Mouse (Mus musculus): ENCODE results near the gene Unc119b.
A peak's percentile ranks its signal among the peaks of the same experiment; 100 is the strongest.
"Not testable (repeated sequence)": the region's sequence is repeated elsewhere in the genome, so short reads cannot be mapped to it uniquely, and the experiment has no call there.

Unc119b gene

GRCm38 (mm10) chr5:115139124-115139523 is 4.3 kb upstream of the Unc119b start:
- no peak for DNase-seq (ENCODE audit: low read depth, low spot score)

- no peak for DNase-seq (ENCODE audit: low read depth, low spot score)
These were observed 1.3 kb downstream of the Unc119b start for GRCm38 (mm10) chr5:115133358-115134066.

- DNase-seq (ENCODE audit: low read depth, low spot score), result no peak
These were observed 2.3 kb downstream of the Unc119b start for GRCm38 (mm10) chr5:115132465-115132864.

GRCm38 (mm10) chr5:115129328-115129727 is 5.4 kb downstream of the Unc119b start:
- DNase-seq (ENCODE audit: low read depth, low spot score), result no peak

GRCm38 (mm10) chr5:115127421-115128179 is 7.2 kb downstream of the Unc119b start:
- DNase-seq (ENCODE audit: low read depth, low spot score), result no peak

GRCm38 (mm10) chr5:115126578-115127312 is 8.0 kb downstream of the Unc119b start:
- DNase-seq (ENCODE audit: low read depth, low spot score), result no peak

GRCm38 (mm10) chr5:115125211-115125871 is 9.4 kb downstream of the Unc119b start:
- DNase-seq (ENCODE audit: low read depth, low spot score), result peak; percentile 46

- no peak for DNase-seq (ENCODE audit: low read depth, low spot score)
These were observed 10.1 kb downstream of the Unc119b start for GRCm38 (mm10) chr5:115124690-115125089.

GRCm38 (mm10) chr5:115120978-115121377 is 13.8 kb downstream of the Unc119b start:
- no peak for DNase-seq (ENCODE audit: low read depth, low spot score)

GRCm38 (mm10) chr5:115118961-115119570 is 15.7 kb downstream of the Unc119b start, which contains the start of gene Acads:
TSS of gene Acads (minus strand) at chr5:115119346.
- DNase-seq (ENCODE audit: low read depth, low spot score), result no peak

- no peak for DNase-seq (ENCODE audit: low read depth, low spot score)
These were observed 17.3 kb downstream of the Unc119b start for GRCm38 (mm10) chr5:115117467-115117866.

- DNase-seq (ENCODE audit: low read depth, low spot score), result no peak
These were observed 18.3 kb downstream of the Unc119b start for GRCm38 (mm10) chr5:115116426-115116825.

- no peak for DNase-seq (ENCODE audit: low read depth, low spot score)
These were observed 20.3 kb downstream of the Unc119b start for GRCm38 (mm10) chr5:115114501-115114900.

GRCm38 (mm10) chr5:115113244-115113643 is 21.5 kb downstream of the Unc119b start:
- no peak for DNase-seq (ENCODE audit: low read depth, low spot score)

GRCm38 (mm10) chr5:115111156-115111555 is 23.6 kb downstream of the Unc119b start:
- DNase-seq (ENCODE audit: low read depth, low spot score), result no peak

GRCm38 (mm10) chr5:115103253-115103652 is 31.5 kb downstream of the Unc119b start:
- DNase-seq (ENCODE audit: low read depth, low spot score), result not testable (repeated sequence)

GRCm38 (mm10) chr5:115102231-115102630 is 32.5 kb downstream of the Unc119b start:
- DNase-seq (ENCODE audit: low read depth, low spot score), result no peak

GRCm38 (mm10) chr5:115100473-115100872 is 34.3 kb downstream of the Unc119b start:
- DNase-seq (ENCODE audit: low read depth, low spot score), result no peak

GRCm38 (mm10) chr5:115099991-115100390 is 34.8 kb downstream of the Unc119b start:
- no peak for DNase-seq (ENCODE audit: low read depth, low spot score)

GRCm38 (mm10) chr5:115099530-115099929 is 35.2 kb downstream of the Unc119b start:
- no peak for DNase-seq (ENCODE audit: low read depth, low spot score)

GRCm38 (mm10) chr5:115098195-115098594 is 36.6 kb downstream of the Unc119b start, which contains the start of gene Gm10401:
TSS of gene Gm10401 (minus strand) at chr5:115098295.
- DNase-seq (ENCODE audit: low read depth, low spot score), result no peak
